Mouse (Mus musculus) liver, adult 2 months (tissue): Measurements from ENCODE around the gene Esam. TPM values are rescaled to one million over a fixed set of nuclear protein-coding genes. Genes with fewer than 3 reads are reported as not detected.

ENCODE experiments used
- DNase-seq: peaks from one replicate; pipeline ENCODE4 v3.0.0-alpha.2; 2011; ENCODE audit warnings: low read depth, low spot score; ENCODE audit errors: extremely low read depth
- H3K27ac ChIP-seq: fragments of 200-500 bp; replicated peaks from 2 replicates; pipeline ENCODE4 v1.5.1; 2012; ENCODE audit warnings: low read depth, mild to moderate bottlenecking, control low read depth, inconsistent platforms, low read length; ENCODE audit not compliant: insufficient read depth
- H3K27me3 ChIP-seq: fragments of 200-500 bp; 2 replicates; pipeline ENCODE4 v1.6.1; 2012; ENCODE audit warnings: mild to moderate bottlenecking, moderate library complexity, low read length, inconsistent platforms; ENCODE audit not compliant: control insufficient read depth, insufficient read depth
- H3K36me3 ChIP-seq: fragments of 200-500 bp; 2 replicates; pipeline ENCODE4 v1.6.1; 2012; ENCODE audit warnings: low read length, inconsistent platforms; ENCODE audit not compliant: control insufficient read depth, insufficient read depth
- H3K4me1 ChIP-seq: fragments of 200-500 bp; 2 replicates; pipeline ENCODE4 v1.6.1; 2011; ENCODE audit warnings: low read length; ENCODE audit not compliant: control insufficient read depth, insufficient read depth
- H3K4me3 ChIP-seq: fragments of 200-500 bp; 2 replicates; pipeline ENCODE4 v1.5.1; 2011; ENCODE audit warnings: low read depth, mild to moderate bottlenecking, control low read depth, low read length, moderate library complexity; ENCODE audit not compliant: insufficient read depth
- H3K79me2 ChIP-seq: fragments of 200-500 bp; 2 replicates; pipeline ENCODE4 v1.6.1; 2012; ENCODE audit warnings: inconsistent platforms, mild to moderate bottlenecking, low read length, moderate library complexity; ENCODE audit not compliant: control insufficient read depth, insufficient read depth
- H3K9ac ChIP-seq: fragments of 200-500 bp; 2 replicates; pipeline ENCODE4 v1.6.1; 2012; ENCODE audit warnings: low read depth, mild to moderate bottlenecking, control low read depth, inconsistent platforms, low read length
- CTCF ChIP-seq: fragments of 200-500 bp; IDR thresholded peaks from 2 replicates; pipeline ENCODE4 v1.5.1; 2011; ENCODE audit warnings: low read depth, low read length, control low read depth
- POLR2A ChIP-seq: fragments of 200-500 bp; IDR thresholded peaks from 2 replicates; pipeline ENCODE4 v1.6.1; 2011; ENCODE audit warnings: low read length, control low read depth; ENCODE audit not compliant: insufficient read depth; ENCODE audit errors: extremely low read depth
- WGBS: fragments of 180-500 bp; shearing (Covaris S2); methylation state at CpG from one replicate; pipeline ENCODE4 v1.1.7; 2018; 5-methylcytosine and 5-hydroxymethylcytosine counted together
- polyA plus RNA-seq: library from polyadenylated mRNA; depleted of rRNA; stranded (reverse); fragments of >200 nt; gene quantifications from 2 replicates; pipeline ENCODE4 v1.2.3, GENCODE M21; 2012
- total RNA-seq: library from RNA; depleted of rRNA; stranded (reverse); fragments of >200 nt; gene quantifications from 2 replicates; pipeline ENCODE4 v1.2.3, GENCODE M21; 2014

Gene Esam
- total and polyA plus RNA-seq, 2 experiments = 7.7 to 8.8 TPM

DNA sequence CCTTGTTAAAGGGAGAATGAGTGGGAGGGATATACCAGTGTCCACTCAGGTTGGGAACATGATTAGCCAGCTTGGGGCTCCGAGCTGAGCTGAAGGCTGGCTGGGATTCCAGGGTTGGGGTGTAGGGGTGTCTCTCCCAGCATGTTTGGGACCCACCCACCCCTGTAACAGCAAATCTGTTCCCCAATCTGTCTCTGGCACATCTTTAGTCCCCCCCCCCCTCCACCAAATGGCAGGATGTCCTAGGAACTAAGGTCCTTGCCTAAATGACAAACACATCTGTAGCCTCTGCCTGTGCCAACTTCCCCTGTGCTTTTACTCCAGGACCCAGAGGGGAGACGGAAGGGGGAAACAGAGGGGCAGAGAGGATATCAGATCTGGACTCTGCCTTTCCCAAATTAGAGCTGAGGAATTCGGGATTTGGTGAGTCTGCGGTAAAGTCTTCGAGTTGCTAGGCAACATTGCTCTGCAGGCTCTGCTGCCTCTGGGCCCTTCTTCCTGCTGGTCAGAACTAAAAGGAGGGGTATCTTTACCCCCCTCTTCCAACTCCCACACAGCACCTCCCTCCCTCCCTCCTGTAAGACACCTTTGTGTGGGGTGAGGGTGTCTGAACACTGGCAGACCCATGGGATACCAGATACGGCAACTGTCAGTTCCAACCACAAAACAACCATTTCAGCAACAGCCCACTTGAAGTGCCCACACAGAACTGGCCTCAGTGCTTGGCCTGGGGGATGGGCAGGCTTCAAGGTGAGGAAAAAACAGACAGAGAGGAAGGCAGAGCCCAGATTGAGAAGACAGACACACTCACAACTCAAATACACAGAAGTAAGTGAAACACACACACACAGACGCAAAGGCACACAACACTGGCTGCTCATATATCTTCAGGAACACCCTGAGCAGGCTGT, 27.2 kb downstream of the Esam start, which contains the start of gene Siae:
Gene Siae, plus strand, starts transcription at position 861 of the 911 bp plus-strand sequence.
- no peaks in the 10 kb centered on the region for H3K79me2 ChIP-seq
- H3K9ac ChIP-seq = no peak within 1 kb of the TSS
- no peak for DNase-seq
- no peaks in the 10 kb centered on the region for H3K36me3 ChIP-seq
- 60% methylated on average over 7 of the region's 7 CpGs for WGBS
- H3K4me3 ChIP-seq = no peak within 1 kb of the TSS
- peaks cover 7% of the 10 kb centered on the region; the same call in 1 of the 2 replicates for H3K27me3 ChIP-seq
- TF ChIP-seq CTCF = no peak
- TF ChIP-seq POLR2A = no peak
- H3K27ac ChIP-seq = no peak within 1 kb of the TSS
- H3K4me1 ChIP-seq = peaks cover 3% of the 10 kb centered on the region; the same call in 1 of the 2 replicates

DNA sequence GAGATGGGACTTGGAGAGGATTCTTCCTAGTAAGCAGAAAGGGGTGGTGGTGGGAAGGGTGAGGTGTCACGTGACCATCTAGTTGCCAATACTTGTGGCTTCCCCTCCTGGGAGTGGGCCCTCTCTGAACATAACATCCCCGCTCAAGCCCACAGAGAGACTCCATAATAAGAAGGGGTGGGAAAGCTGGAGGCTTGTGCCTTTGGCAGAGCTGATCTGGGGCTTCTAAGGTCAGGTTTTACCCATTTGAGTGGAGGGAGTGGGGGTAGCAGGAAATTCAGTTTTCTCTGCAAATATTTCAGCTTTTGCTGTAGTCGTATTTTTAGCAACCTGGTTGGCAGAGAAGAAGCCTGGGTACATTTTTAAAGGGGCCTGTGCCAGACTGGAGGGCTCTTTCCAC, 28.5 kb downstream of the Esam start:
- Histone ChIP-seq H3K9ac (no peak overlapping the region), H3K27ac (no peak overlapping the region), H3K79me2 (no peaks in the 10 kb centered on the region), H3K4me3 (no peak overlapping the region), H3K4me1 (peaks cover 3% of the 10 kb centered on the region; the same call in 1 of the 2 replicates), H3K27me3 (peaks cover 7% of the 10 kb centered on the region; the same call in 1 of the 2 replicates), H3K36me3 (no peaks in the 10 kb centered on the region)
- DNase-seq = no peak
- 82% methylated on average over 3 of the region's 3 CpGs for WGBS
- no peak for TF ChIP-seq POLR2A
- no peak for TF ChIP-seq CTCF

DNA sequence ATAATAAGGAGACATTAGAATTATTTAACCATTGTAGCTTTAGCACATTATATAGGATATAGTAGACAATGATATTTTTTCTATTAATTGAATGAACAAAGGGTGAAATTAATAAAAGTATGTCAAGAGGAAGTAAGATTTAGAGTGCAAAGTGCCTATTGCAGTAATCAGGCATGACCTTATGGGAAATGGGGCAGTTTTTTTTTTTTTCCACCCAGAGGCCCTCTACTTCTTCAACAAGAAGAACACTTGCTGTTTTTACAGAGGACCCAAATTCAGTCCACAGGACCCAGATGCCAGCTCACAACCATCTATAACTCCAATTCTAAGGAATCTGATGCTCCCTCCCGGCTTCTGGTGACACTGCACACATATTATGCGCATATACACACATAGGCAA, 32.7 kb downstream of the Esam start:
- H3K27ac ChIP-seq = no peak overlapping the region
- H3K27me3 ChIP-seq = no peaks in the 10 kb centered on the region
- no peak overlapping the region for H3K9ac ChIP-seq
- no peak overlapping the region for H3K4me3 ChIP-seq
- DNase-seq = no peak
- H3K79me2 ChIP-seq = no peaks in the 10 kb centered on the region
- no peaks in the 10 kb centered on the region for H3K4me1 ChIP-seq
- H3K36me3 ChIP-seq = no peaks in the 10 kb centered on the region
- no peak for TF ChIP-seq CTCF
- no peak for TF ChIP-seq POLR2A
- 89% methylated on average over 2 of the region's 2 CpGs for WGBS

DNA sequence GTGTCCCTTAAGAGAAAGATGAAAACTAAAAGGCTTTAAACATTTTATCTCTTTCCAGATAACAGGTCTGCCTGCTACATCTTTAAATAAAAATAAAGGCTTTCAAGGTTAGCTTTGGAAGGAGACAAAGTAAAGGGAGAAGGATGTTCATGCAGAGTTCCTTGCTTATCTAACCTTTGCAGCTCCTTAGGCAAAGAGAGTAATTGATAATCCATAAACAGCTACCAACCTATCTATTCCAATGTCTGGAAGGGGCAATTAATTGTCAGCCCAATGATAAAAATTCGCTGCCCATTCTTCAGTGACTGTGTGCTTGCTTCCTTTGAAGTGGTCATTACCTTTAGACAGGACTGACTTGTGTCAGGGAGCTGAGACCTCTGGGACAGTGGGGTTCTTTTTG, 35.9 kb downstream of the Esam start:
- 50% methylated on average over 1 of the region's 1 CpGs for WGBS
- H3K27me3 ChIP-seq = no peaks in the 10 kb centered on the region
- TF ChIP-seq CTCF = no peak
- TF ChIP-seq POLR2A = no peak

DNA sequence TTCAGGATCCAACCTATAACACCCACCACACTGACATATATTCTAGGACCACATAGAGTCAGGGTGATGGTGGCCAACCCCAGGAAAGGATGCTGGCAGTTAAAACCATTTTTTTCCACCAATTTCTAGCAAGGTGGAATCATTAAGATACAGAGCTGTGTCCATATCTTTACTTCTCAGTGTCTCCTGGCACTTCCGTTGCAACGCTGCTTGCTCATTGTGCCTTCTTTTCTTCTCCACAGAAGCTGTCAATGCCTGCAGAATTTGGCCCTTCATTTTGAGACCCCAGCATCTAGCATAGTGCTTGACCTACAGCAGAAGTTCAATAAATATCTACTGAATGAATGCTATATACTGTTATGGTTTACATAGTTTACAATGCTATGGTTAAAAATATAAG, 39.1 kb downstream of the Esam start:
- no peaks in the 10 kb centered on the region for H3K79me2 ChIP-seq
- H3K36me3 ChIP-seq = no peaks in the 10 kb centered on the region
- TF ChIP-seq POLR2A = no peak
- no peak for TF ChIP-seq CTCF
- no peak overlapping the region for H3K27ac ChIP-seq
- no peak overlapping the region for H3K4me3 ChIP-seq
- H3K27me3 ChIP-seq = no peaks in the 10 kb centered on the region
- no peak overlapping the region for H3K9ac ChIP-seq
- 86% methylated on average over 2 of the region's 2 CpGs for WGBS
- no peak for DNase-seq
- H3K4me1 ChIP-seq = 0 out of 2 replicates have a peak, but pooled peaks cover 3% of the 10 kb centered on the region

More for the DNA sequence above, 35.9 kb downstream of the Esam start:
- Histone ChIP-seq H3K27ac (no peak overlapping the region), H3K9ac (no peak overlapping the region), H3K79me2 (no peaks in the 10 kb centered on the region), H3K36me3 (no peaks in the 10 kb centered on the region), H3K4me1 (0 out of 2 replicates have a peak, but pooled peaks cover 2% of the 10 kb centered on the region), H3K4me3 (no peak overlapping the region)
- no peak for DNase-seq

DNA sequence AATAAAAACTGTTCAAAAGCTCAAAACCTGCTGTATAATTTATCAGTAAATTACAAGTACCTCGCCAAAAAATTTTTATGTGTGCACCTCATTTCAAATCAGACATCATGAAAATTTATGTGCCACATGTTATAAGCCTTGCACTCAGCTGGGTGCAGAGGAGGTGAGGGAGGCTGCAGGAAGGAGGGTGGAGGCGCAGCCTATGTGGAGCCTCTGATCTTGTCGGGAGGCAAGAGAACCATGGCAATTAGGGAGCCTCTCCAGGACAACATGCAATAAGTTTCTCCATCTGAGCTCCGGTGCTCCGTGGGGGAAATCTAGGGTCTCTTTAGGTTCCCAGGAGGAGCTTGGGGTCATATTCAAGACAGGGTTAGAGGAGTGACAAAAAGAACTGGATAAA, 39.6 kb downstream of the Esam start:
- DNase-seq = no peak
- Histone ChIP-seq H3K36me3 (no peaks in the 10 kb centered on the region), H3K4me1 (0 out of 2 replicates have a peak, but pooled peaks cover 3% of the 10 kb centered on the region), H3K27me3 (no peaks in the 10 kb centered on the region), H3K27ac (no peak overlapping the region), H3K9ac (no peak overlapping the region), H3K4me3 (no peak overlapping the region), H3K79me2 (no peaks in the 10 kb centered on the region)
- 69% methylated on average over 5 of the region's 5 CpGs for WGBS
- TF ChIP-seq POLR2A = no peak
